17 mouse cellular contexts compared by ENCODE assay signal in the genomic region with DNA sequence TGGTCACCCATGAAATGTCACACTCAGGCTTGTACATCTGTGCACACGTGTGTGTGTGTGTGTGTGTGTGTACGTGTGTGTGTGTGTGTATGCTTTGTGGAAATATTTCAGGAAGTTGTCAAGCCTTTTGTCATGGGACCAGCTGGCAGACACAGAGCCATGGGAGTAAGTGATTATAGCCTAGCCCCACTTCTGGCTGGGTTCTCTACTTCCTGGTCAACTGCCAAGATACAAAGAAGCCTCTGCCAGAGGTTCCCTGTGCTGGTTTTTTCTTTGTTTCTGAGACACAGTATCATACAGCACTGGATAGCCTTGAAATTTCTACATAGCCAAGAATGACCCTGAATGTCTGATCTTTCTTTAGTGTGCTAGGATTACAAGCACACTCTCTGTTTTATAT.
DNase-seq lines count a peak whose midpoint lies in the region; ATAC-seq and TF ChIP-seq lines count a peak whose summit lies in the region.
"Had no signal": no experiment of that assay in that cellular context is flagged by ENCODE, and none has a peak within 500 bp of the region (broad histone marks: within the 10 kb centered on the region; RNA-seq: fewer than 3 reads in every experiment).

No protein-coding gene starts in this region.

- H3K9ac ChIP-seq in forebrain, embryonic 15.5 days (replicated peaks) = no peak overlapping the region
- no peak overlapping the region for H3K9ac ChIP-seq in embryonic facial prominence, embryonic 15.5 days
- H3K9ac ChIP-seq: embryonic facial prominence, embryonic 12.5 days; heart, embryonic 15.5 days; liver, postnatal 0 days; midbrain, embryonic 13.5 days; neural tube, embryonic 13.5 days; stomach, embryonic 15.5 days had no signal

- no peaks in the 10 kb centered on the region for H3K36me3 ChIP-seq in forebrain, embryonic 15.5 days
- no peaks in the 10 kb centered on the region for H3K36me3 ChIP-seq in forebrain, embryonic 10.5 days (replicated peaks)
- no peaks in the 10 kb centered on the region for H3K36me3 ChIP-seq in embryonic facial prominence, embryonic 15.5 days
- H3K36me3 ChIP-seq: embryonic facial prominence, embryonic 12.5 days; heart, embryonic 15.5 days; midbrain, embryonic 13.5 days; neural tube, embryonic 13.5 days; stomach, embryonic 15.5 days had no signal

- H3K27ac ChIP-seq in forebrain, embryonic 15.5 days (replicated peaks) = no peak overlapping the region
- H3K27ac ChIP-seq in forebrain, embryonic 10.5 days = no peak overlapping the region
- no peak overlapping the region for H3K27ac ChIP-seq in left cerebral cortex, adult 2 months
- no peak overlapping the region for H3K27ac ChIP-seq in embryonic facial prominence, embryonic 15.5 days (replicated peaks)
- H3K27ac ChIP-seq: embryonic facial prominence, embryonic 12.5 days; heart, embryonic 15.5 days; midbrain, embryonic 13.5 days; neural tube, embryonic 13.5 days; stomach, embryonic 15.5 days had no signal

- H3K4me1 ChIP-seq in forebrain, embryonic 15.5 days = no peaks in the 10 kb centered on the region
- H3K4me1 ChIP-seq in forebrain, embryonic 10.5 days = no peaks in the 10 kb centered on the region
- no peaks in the 10 kb centered on the region for H3K4me1 ChIP-seq in embryonic facial prominence, embryonic 15.5 days
- H3K4me1 ChIP-seq: embryonic facial prominence, embryonic 12.5 days; heart, embryonic 15.5 days; midbrain, embryonic 13.5 days; neural tube, embryonic 13.5 days; stomach, embryonic 15.5 days had no signal

- H3K4me2 ChIP-seq in forebrain, embryonic 15.5 days (replicated peaks) = no peak overlapping the region
- no peak overlapping the region for H3K4me2 ChIP-seq in embryonic facial prominence, embryonic 15.5 days (replicated peaks)
- H3K4me2 ChIP-seq: embryonic facial prominence, embryonic 12.5 days; heart, embryonic 15.5 days; midbrain, embryonic 13.5 days; neural tube, embryonic 13.5 days; stomach, embryonic 15.5 days had no signal

- DNase-seq in forebrain, embryonic 10.5 days (ENCODE audit: extremely low spot score, low spot score) = no peak
- peak; percentile 62 for DNase-seq in left cerebral cortex, postnatal 4 days
- no peak for DNase-seq in left cerebral cortex, adult 2 months (ENCODE audit: extremely low spot score in 1 of 2, low spot score in 2 of 2)
- DNase-seq in adrenal gland, postnatal 14 days = peak; percentile 52
- no peak for DNase-seq in frontal cortex, postnatal 25 days (ENCODE audit: low spot score in 2 of 2)
- DNase-seq: cerebellum, adult 9-11 months; kidney, adult 9 months; liver, postnatal 0 days; thymus, postnatal 4 days had no signal

- intact Hi-C loops in left cerebral cortex, postnatal 4 days (cut with DNase I) = no loop called here
- intact Hi-C loops in left cerebral cortex, adult 2 months (cut with DNase I) = no loop called here

- H3K9me3 ChIP-seq in forebrain, embryonic 15.5 days = no peaks in the 10 kb centered on the region
- peaks cover 2% of the 10 kb centered on the region; the same call in 1 of the 2 replicates for H3K9me3 ChIP-seq in forebrain, embryonic 10.5 days
- H3K9me3 ChIP-seq in embryonic facial prominence, embryonic 15.5 days (replicated peaks) = no peaks in the 10 kb centered on the region
- H3K9me3 ChIP-seq: embryonic facial prominence, embryonic 12.5 days; heart, embryonic 15.5 days; neural tube, embryonic 13.5 days; stomach, embryonic 15.5 days had no signal

- WGBS in forebrain, embryonic 15.5 days = 64% methylated on average over 2 of the region's 2 CpGs
- WGBS in forebrain, embryonic 10.5 days = 80% methylated on average over 2 of the region's 2 CpGs
- 60% methylated on average over 2 of the region's 2 CpGs for WGBS in embryonic facial prominence, embryonic 15.5 days

- H3K27me3 ChIP-seq in forebrain, embryonic 15.5 days = no peaks in the 10 kb centered on the region
- no peaks in the 10 kb centered on the region for H3K27me3 ChIP-seq in forebrain, embryonic 10.5 days (ENCODE audit: poor library complexity, severe bottlenecking)
- H3K27me3 ChIP-seq in embryonic facial prominence, embryonic 15.5 days = no peaks in the 10 kb centered on the region
- H3K27me3 ChIP-seq: embryonic facial prominence, embryonic 12.5 days; heart, embryonic 15.5 days; midbrain, embryonic 13.5 days; neural tube, embryonic 13.5 days; stomach, embryonic 15.5 days had no signal

- peak; percentile 61 for ATAC-seq in forebrain, embryonic 15.5 days (replicated peaks)
- peak; percentile 39; the same call in 1 of the 2 replicates for ATAC-seq in embryonic facial prominence, embryonic 15.5 days (ENCODE audit: insufficient number of reproducible peaks, low FRiP score, low TSS enrichment, low read depth)
- ATAC-seq: CD4-positive, CD25-positive, alpha-beta regulatory T cell, adult 4 months; liver, postnatal 0 days; midbrain, embryonic 13.5 days had no signal

- H3K4me3 ChIP-seq in forebrain, embryonic 15.5 days = no peak overlapping the region
- no peak overlapping the region for H3K4me3 ChIP-seq in forebrain, embryonic 10.5 days
- H3K4me3 ChIP-seq in left cerebral cortex, adult 2 months = no peak overlapping the region
- no peak overlapping the region for H3K4me3 ChIP-seq in embryonic facial prominence, embryonic 15.5 days (replicated peaks)
- H3K4me3 ChIP-seq: embryonic facial prominence, embryonic 12.5 days; heart, embryonic 15.5 days; midbrain, embryonic 13.5 days; neural tube, embryonic 13.5 days; stomach, embryonic 15.5 days had no signal

- no peak for TF ChIP-seq CTCF in left cerebral cortex, adult 2 months (IDR thresholded peaks at IDR 0.05)

Comparison
In these comparisons a context has a peak if more than half of its experiments do, and no peak if none do; other contexts are left out.
1. DNase-seq: peak in left cerebral cortex, postnatal 4 days (single experiment) and adrenal gland, postnatal 14 days (single experiment); none in forebrain, embryonic 10.5 days (single experiment), left cerebral cortex, adult 2 months (0 of 2) and frontal cortex, postnatal 25 days (0 of 2).